Comparison of ENCODE assay signal across 11 mouse cellular contexts in the genomic region with DNA sequence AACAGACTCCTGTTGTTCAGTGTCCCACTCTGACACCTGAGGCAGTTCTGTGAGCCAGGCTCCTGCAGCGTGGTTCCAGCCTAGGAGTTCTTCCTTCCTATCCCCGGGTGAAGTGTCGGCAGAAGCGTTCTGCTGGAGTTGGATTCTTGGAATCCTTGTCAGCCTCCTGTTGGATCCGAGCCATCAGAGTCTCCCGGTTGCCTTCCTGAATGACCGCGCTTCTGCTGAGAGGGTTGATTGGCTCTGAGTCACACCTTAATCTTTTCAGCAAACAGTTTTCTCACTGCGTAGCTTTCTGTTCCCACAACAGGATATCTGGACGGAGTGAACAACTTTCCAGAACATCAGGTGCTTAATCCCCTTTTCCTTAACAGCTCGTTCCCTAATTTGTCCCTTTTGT. TPM values are rescaled to one million over a fixed set of nuclear protein-coding genes. Genes with fewer than 3 reads are reported as not detected.
DNase-seq lines count a peak whose midpoint lies in the region; ATAC-seq and TF ChIP-seq lines count a peak whose summit lies in the region.
"Had no signal": no experiment of that assay in that cellular context is flagged by ENCODE, and none has a peak within 500 bp of the region (broad histone marks: within the 10 kb centered on the region; RNA-seq: fewer than 3 reads in every experiment).

No protein-coding gene starts in this region.

- no peaks in the 10 kb centered on the region for H3K36me3 ChIP-seq in embryonic facial prominence, embryonic 14.5 days (ENCODE audit: control insufficient read depth, insufficient read depth, low read length)
- no peaks in the 10 kb centered on the region for H3K36me3 ChIP-seq in embryonic facial prominence, embryonic 10.5 days (replicated peaks)
- no peaks in the 10 kb centered on the region for H3K36me3 ChIP-seq in heart, embryonic 12.5 days
- no peaks in the 10 kb centered on the region for H3K36me3 ChIP-seq in lung, embryonic 14.5 days (ENCODE audit: insufficient read depth)
- H3K36me3 ChIP-seq in hindbrain, embryonic 13.5 days = no peaks in the 10 kb centered on the region
- no peaks in the 10 kb centered on the region for H3K36me3 ChIP-seq in forebrain, postnatal 0 days (ENCODE audit: insufficient read depth)
- no peaks in the 10 kb centered on the region for H3K36me3 ChIP-seq in intestine, embryonic 16.5 days (ENCODE audit: control insufficient read depth, insufficient read depth, low read length)
- H3K36me3 ChIP-seq: limb, embryonic 10.5 days had no signal

- no peak overlapping the region for H3K4me2 ChIP-seq in embryonic facial prominence, embryonic 14.5 days (ENCODE audit: low read depth, low read length)
- H3K4me2 ChIP-seq in heart, embryonic 12.5 days = peak overlapping the region; percentile 45
- no peak overlapping the region for H3K4me2 ChIP-seq in lung, embryonic 14.5 days
- no peak overlapping the region for H3K4me2 ChIP-seq in hindbrain, embryonic 13.5 days
- H3K4me2 ChIP-seq in forebrain, postnatal 0 days (ENCODE audit: low read depth) = no peak overlapping the region
- no peak overlapping the region for H3K4me2 ChIP-seq in intestine, embryonic 16.5 days (ENCODE audit: low read depth, low read length)

- 69% methylated on average over 11 of the region's 11 CpGs for WGBS in embryonic facial prominence, embryonic 14.5 days
- WGBS in embryonic facial prominence, embryonic 10.5 days = 80% methylated on average over 11 of the region's 11 CpGs
- 36% methylated on average over 11 of the region's 11 CpGs for WGBS in heart, embryonic 12.5 days
- 31% methylated on average over 11 of the region's 11 CpGs for WGBS in lung, embryonic 14.5 days
- 85% methylated on average over 11 of the region's 11 CpGs for WGBS in hindbrain, embryonic 13.5 days
- 54% methylated on average over 11 of the region's 11 CpGs for WGBS in forebrain, postnatal 0 days
- 38% methylated on average over 11 of the region's 11 CpGs for WGBS in intestine, embryonic 16.5 days

- no peaks in the 10 kb centered on the region for H3K27me3 ChIP-seq in embryonic facial prominence, embryonic 14.5 days (replicated peaks; ENCODE audit: control insufficient read depth, insufficient read depth, low read length)
- H3K27me3 ChIP-seq in embryonic facial prominence, embryonic 10.5 days (replicated peaks; ENCODE audit: low read depth, poor library complexity, severe bottlenecking) = no peaks in the 10 kb centered on the region
- no peaks in the 10 kb centered on the region for H3K27me3 ChIP-seq in heart, embryonic 12.5 days (replicated peaks)
- H3K27me3 ChIP-seq in lung, embryonic 14.5 days (ENCODE audit: insufficient read depth, low read length) = no peaks in the 10 kb centered on the region
- H3K27me3 ChIP-seq in hindbrain, embryonic 13.5 days = no peaks in the 10 kb centered on the region
- H3K27me3 ChIP-seq in forebrain, postnatal 0 days (ENCODE audit: insufficient read depth, low read length) = no peaks in the 10 kb centered on the region
- no peaks in the 10 kb centered on the region for H3K27me3 ChIP-seq in intestine, embryonic 16.5 days (replicated peaks; ENCODE audit: control insufficient read depth, insufficient read depth, low read length)

- no peaks in the 10 kb centered on the region for H3K9me3 ChIP-seq in embryonic facial prominence, embryonic 14.5 days (ENCODE audit: control insufficient read depth, low read length)
- H3K9me3 ChIP-seq in embryonic facial prominence, embryonic 10.5 days = no peaks in the 10 kb centered on the region
- H3K9me3 ChIP-seq in heart, embryonic 12.5 days (replicated peaks) = 0 out of 2 replicates have a peak, but pooled peaks cover 3% of the 10 kb centered on the region
- no peaks in the 10 kb centered on the region for H3K9me3 ChIP-seq in lung, embryonic 14.5 days (ENCODE audit: low read depth, low read length)
- no peaks in the 10 kb centered on the region for H3K9me3 ChIP-seq in hindbrain, embryonic 13.5 days
- no peaks in the 10 kb centered on the region for H3K9me3 ChIP-seq in forebrain, postnatal 0 days (ENCODE audit: low read length)
- no peaks in the 10 kb centered on the region for H3K9me3 ChIP-seq in intestine, embryonic 16.5 days (ENCODE audit: control insufficient read depth, low read length)
- H3K9me3 ChIP-seq: limb, embryonic 10.5 days had no signal

- peak; percentile 54 for DNase-seq in embryonic facial prominence, embryonic 14.5 days (ENCODE audit: low spot score)
- no peak for DNase-seq in embryonic facial prominence, embryonic 10.5 days (ENCODE audit: low spot score)
- peak; percentile 56 for DNase-seq in NIH3T3 (ENCODE audit: low read depth)
- DNase-seq in lung, embryonic 14.5 days = peak; percentile 69
- DNase-seq in forebrain, postnatal 0 days = no peak

- TF ChIP-seq CTCF in lung, embryonic 14.5 days (IDR thresholded peaks at IDR 0.05; ENCODE audit: low read depth) = no peak
- no peak for TF ChIP-seq CTCF in forebrain, postnatal 0 days (IDR thresholded peaks at IDR 0.05; ENCODE audit: low read depth)

- no peaks in the 10 kb centered on the region for H3K4me1 ChIP-seq in embryonic facial prominence, embryonic 14.5 days (ENCODE audit: control insufficient read depth, insufficient read depth, low read length)
- no peaks in the 10 kb centered on the region for H3K4me1 ChIP-seq in embryonic facial prominence, embryonic 10.5 days
- 0 out of 2 replicates have a peak, but pooled peaks cover 3% of the 10 kb centered on the region for H3K4me1 ChIP-seq in heart, embryonic 12.5 days (replicated peaks)
- no peaks in the 10 kb centered on the region for H3K4me1 ChIP-seq in lung, embryonic 14.5 days (ENCODE audit: insufficient read depth)
- no peaks in the 10 kb centered on the region for H3K4me1 ChIP-seq in hindbrain, embryonic 13.5 days (replicated peaks)
- H3K4me1 ChIP-seq in forebrain, postnatal 0 days (ENCODE audit: insufficient read depth) = no peaks in the 10 kb centered on the region
- H3K4me1 ChIP-seq in intestine, embryonic 16.5 days (ENCODE audit: control insufficient read depth, insufficient read depth, low read length) = no peaks in the 10 kb centered on the region
- H3K4me1 ChIP-seq: limb, embryonic 10.5 days had no signal

- H3K4me3 ChIP-seq in embryonic facial prominence, embryonic 14.5 days (ENCODE audit: low read depth, low read length) = no peak overlapping the region
- H3K4me3 ChIP-seq in embryonic facial prominence, embryonic 10.5 days = no peak overlapping the region
- H3K4me3 ChIP-seq in heart, embryonic 12.5 days = no peak overlapping the region
- H3K4me3 ChIP-seq in lung, embryonic 14.5 days (ENCODE audit: low read depth, low read length) = no peak overlapping the region
- no peak overlapping the region for H3K4me3 ChIP-seq in hindbrain, embryonic 13.5 days
- no peak overlapping the region for H3K4me3 ChIP-seq in forebrain, postnatal 0 days (ENCODE audit: low read depth, low read length)
- no peak overlapping the region for H3K4me3 ChIP-seq in intestine, embryonic 16.5 days (ENCODE audit: low read length)
- H3K4me3 ChIP-seq: limb, embryonic 10.5 days had no signal

- no peak overlapping the region for H3K27ac ChIP-seq in embryonic facial prominence, embryonic 14.5 days (replicated peaks; ENCODE audit: low read depth, low read length)
- no peak overlapping the region for H3K27ac ChIP-seq in embryonic facial prominence, embryonic 10.5 days (replicated peaks)
- H3K27ac ChIP-seq in heart, embryonic 12.5 days (ENCODE audit: poor library complexity, severe bottlenecking) = no peak overlapping the region
- no peak overlapping the region for H3K27ac ChIP-seq in lung, embryonic 14.5 days (ENCODE audit: low read depth)
- no peak overlapping the region for H3K27ac ChIP-seq in hindbrain, embryonic 13.5 days
- H3K27ac ChIP-seq in forebrain, postnatal 0 days (ENCODE audit: low read depth, low read length) = no peak overlapping the region
- H3K27ac ChIP-seq in intestine, embryonic 16.5 days (ENCODE audit: low read length) = no peak overlapping the region
- H3K27ac ChIP-seq: limb, embryonic 10.5 days had no signal

- no peak for ATAC-seq in embryonic facial prominence, embryonic 14.5 days (ENCODE audit: low read depth)
- no peak for ATAC-seq in heart, embryonic 12.5 days (ENCODE audit: insufficient number of reproducible peaks, low FRiP score)
- ATAC-seq in lung, embryonic 14.5 days (ENCODE audit: insufficient read depth) = no peak
- ATAC-seq in hindbrain, embryonic 13.5 days (ENCODE audit: low FRiP score) = no peak
- no peak for ATAC-seq in forebrain, postnatal 0 days
- no peak for ATAC-seq in intestine, embryonic 16.5 days
- ATAC-seq: CD4-positive, CD25-positive, alpha-beta regulatory T cell, adult 4 months; inflammation-experienced regulatory T-cells, adult 6 months had no signal

- no peak overlapping the region for H3K9ac ChIP-seq in embryonic facial prominence, embryonic 14.5 days (ENCODE audit: low read depth, low read length)
- no peak overlapping the region for H3K9ac ChIP-seq in heart, embryonic 12.5 days
- H3K9ac ChIP-seq in lung, embryonic 14.5 days = no peak overlapping the region
- no peak overlapping the region for H3K9ac ChIP-seq in hindbrain, embryonic 13.5 days
- H3K9ac ChIP-seq in forebrain, postnatal 0 days = no peak overlapping the region
- no peak overlapping the region for H3K9ac ChIP-seq in intestine, embryonic 16.5 days (ENCODE audit: low read depth, low read length)

RNA-seq across cellular contexts. Expression of a gene that starts 13.6 kb away (rescaled TPM):
- 14.1 and 15.5 TPM in 2 replicates for polyA plus RNA-seq in embryonic facial prominence, embryonic 14.5 days (2014; fragmentation: Nextera tagmentation; extraction: Ambion mirVana)
- 13.9 and 14.0 TPM in 2 replicates for polyA plus RNA-seq in embryonic facial prominence, embryonic 10.5 days (2016; fragmentation: Nextera tagmentation; extraction: Ambion mirVana)
- 8.5 and 10.1 TPM in 2 replicates for polyA plus RNA-seq in heart, embryonic 12.5 days (2016; fragmentation: Nextera tagmentation; extraction: Ambion mirVana)
- polyA plus RNA-seq in lung, embryonic 14.5 days (2014; fragmentation: Nextera tagmentation; extraction: Ambion mirVana) = 15.7 and 16.6 TPM in 2 replicates
- 9.0 and 10.2 TPM in 2 replicates for polyA plus RNA-seq in hindbrain, embryonic 13.5 days (2015; fragmentation: Nextera tagmentation; extraction: Ambion mirVana)
- total RNA-seq in forebrain, postnatal 0 days (2014; rRNA removed) = 5.1 and 5.3 TPM in 2 replicates
- polyA plus RNA-seq in forebrain, postnatal 0 days (2015; fragmentation: Nextera tagmentation; extraction: Ambion mirVana) = 9.6 and 11.2 TPM in 2 replicates
- 14.7 and 16.4 TPM in 2 replicates for polyA plus RNA-seq in intestine, embryonic 16.5 days (2015; fragmentation: Nextera tagmentation; extraction: Ambion mirVana)

Comparison
In these comparisons a context has a peak if more than half of its experiments do, and no peak if none do; other contexts are left out.
1. DNase-seq: peak in embryonic facial prominence, embryonic 14.5 days (single experiment), NIH3T3 (single experiment) and lung, embryonic 14.5 days (single experiment); none in embryonic facial prominence, embryonic 10.5 days (single experiment) and forebrain, postnatal 0 days (single experiment).